In genomic region chr7:81933601-81934266, GRCm38 (mm10) we compare ENCODE assay signal across 8 mouse cellular contexts. TPM values are rescaled to one million over a fixed set of nuclear protein-coding genes. Genes with fewer than 3 reads are reported as not detected.
DNase-seq lines count a peak whose midpoint lies in the region; ATAC-seq and TF ChIP-seq lines count a peak whose summit lies in the region.

No protein-coding gene starts in this region.

- in situ Hi-C loops in ES-E14 (cut with MboI; ENCODE audit: low sequenced_read_pairs in 2 of 2, unreplicated experiment in 2 of 2): no loop called here

- no peak overlapping the region for H3K27ac ChIP-seq in ES-E14 (ENCODE audit: insufficient read depth, low read depth, low read length, poor library complexity, severe bottlenecking)
- H3K27ac ChIP-seq in forebrain, embryonic 15.5 days (replicated peaks): peak overlapping the region; percentile 99
- H3K27ac ChIP-seq in liver, postnatal 0 days (ENCODE audit: low read depth): no peak overlapping the region
- peak overlapping the region; percentile 86 for H3K27ac ChIP-seq in olfactory bulb, adult 2 months (ENCODE audit: insufficient read depth, low read depth, low read length)

- no peak; the same call in 1 of the 2 replicates for TF ChIP-seq POLR2A in olfactory bulb, adult 2 months (IDR thresholded peaks at IDR 0.05; ENCODE audit: insufficient read depth, low read depth, low read length)

- TF ChIP-seq CTCF in liver, postnatal 0 days (IDR thresholded peaks at IDR 0.05; ENCODE audit: low read depth): no peak
- TF ChIP-seq CTCF in olfactory bulb, adult 2 months (IDR thresholded peaks at IDR 0.05; ENCODE audit: insufficient read depth, low read depth, low read length): no peak

- TF ChIP-seq EP300 in liver, postnatal 0 days (IDR thresholded peaks at IDR 0.05; ENCODE audit: low read depth): no peak

- H3K4me1 ChIP-seq in ES-E14 (ENCODE audit: control insufficient read depth in 2 of 2, insufficient read depth in 2 of 2, low read length in 2 of 2, poor library complexity in 1 of 2): no peaks in the 10 kb centered on the region
- H3K4me1 ChIP-seq in forebrain, embryonic 15.5 days: peaks cover 37% of the 10 kb centered on the region
- 0 out of 2 replicates have a peak, but pooled peaks cover 3% of the 10 kb centered on the region for H3K4me1 ChIP-seq in liver, postnatal 0 days (ENCODE audit: insufficient read depth)
- peaks cover 8% of the 10 kb centered on the region; the same call in 1 of the 2 replicates for H3K4me1 ChIP-seq in olfactory bulb, adult 2 months (ENCODE audit: control insufficient read depth, insufficient read depth, low read length)

- H3K9ac ChIP-seq in ES-E14 (ENCODE audit: insufficient read depth, low read depth, low read length, poor library complexity, severe bottlenecking): peak overlapping the region; percentile 73
- H3K9ac ChIP-seq in forebrain, embryonic 15.5 days (replicated peaks): peak overlapping the region; percentile 87
- no peak overlapping the region; the same call in 1 of the 2 replicates for H3K9ac ChIP-seq in liver, postnatal 0 days (replicated peaks)

- peak overlapping the region; percentile 70 for H3K4me2 ChIP-seq in forebrain, embryonic 15.5 days (replicated peaks)
- H3K4me2 ChIP-seq in liver, postnatal 0 days (ENCODE audit: low read depth, low read length): peak overlapping the region; percentile 69

- WGBS in forebrain, embryonic 15.5 days: under 1% methylated on average over 85 of the region's 103 CpGs
- WGBS in liver, postnatal 0 days (ENCODE audit: insufficient replicate concordance): under 1% methylated on average over 78 of the region's 103 CpGs
- under 1% methylated on average over 100 of the region's 103 CpGs for WGBS in olfactory bulb, adult 2 months

- H3K4me3 ChIP-seq in ES-E14 (ENCODE audit: insufficient read depth in 1 of 2, low read depth in 1 of 2, low read length in 2 of 2, poor library complexity in 1 of 2, severe bottlenecking in 1 of 2): peak overlapping the region; percentile 75 to 76
- peak overlapping the region; percentile 63 for H3K4me3 ChIP-seq in forebrain, embryonic 15.5 days
- H3K4me3 ChIP-seq in liver, postnatal 0 days (ENCODE audit: low read depth, low read length): peak overlapping the region; percentile 55
- H3K4me3 ChIP-seq in olfactory bulb, adult 2 months (ENCODE audit: insufficient read depth, low read depth, low read length): peak overlapping the region; percentile 75

- DNase-seq in ES-E14 (ENCODE audit: low read depth, low spot score): no peak
- DNase-seq in cerebellum, adult 11 months: peak; percentile 56
- DNase-seq in heart, postnatal 14 days: peak; percentile 76 to 79
- peak; percentile 81 to 87 for DNase-seq in kidney, postnatal 4 days
- DNase-seq in liver, postnatal 0 days: peak; percentile 20
- peak; percentile 65 for DNase-seq in thymus, postnatal 25 days

- H3K36me3 ChIP-seq in ES-E14 (ENCODE audit: control insufficient read depth, insufficient read depth, low read length, poor library complexity, severe bottlenecking): no peaks in the 10 kb centered on the region
- no peaks in the 10 kb centered on the region for H3K36me3 ChIP-seq in forebrain, embryonic 15.5 days
- H3K36me3 ChIP-seq in liver, postnatal 0 days (replicated peaks; ENCODE audit: insufficient read depth, low read length): no peaks in the 10 kb centered on the region

- no peaks in the 10 kb centered on the region for H3K27me3 ChIP-seq in forebrain, embryonic 15.5 days
- H3K27me3 ChIP-seq in liver, postnatal 0 days (ENCODE audit: insufficient read depth, low read length): peaks cover 65% of the 10 kb centered on the region

- H3K9me3 ChIP-seq in ES-E14 (ENCODE audit: control insufficient read depth, insufficient read depth, low read depth, low read length): no peaks in the 10 kb centered on the region
- no peaks in the 10 kb centered on the region for H3K9me3 ChIP-seq in forebrain, embryonic 15.5 days
- no peaks in the 10 kb centered on the region for H3K9me3 ChIP-seq in liver, postnatal 0 days (ENCODE audit: low read length)

- peak; percentile 83 for ATAC-seq in forebrain, embryonic 15.5 days (replicated peaks)
- no peak; the same call in 1 of the 2 replicates for ATAC-seq in liver, postnatal 0 days

- intact Hi-C loops in heart, postnatal 14 days (cut with DNase I): loop anchor here (2.0 to 5.0 kb wide), 3 partner anchors 66 to 146 kb away; partner anchors contain the start of genes 3110040N11Rik and Btbd1

TF ChIP-seq in ES-E14, 5 proteins besides CTCF, POLR2A, EP300 and RAD21:
- no peak for TF ChIP-seq MAFK (IDR thresholded peaks at IDR 0.05; ENCODE audit: insufficient read depth, low read depth, low read length)
- no peak for TF ChIP-seq ZNF384 (IDR thresholded peaks at IDR 0.05; ENCODE audit: low read depth, low read length)
- no peak for TF ChIP-seq ZC3H11A (IDR thresholded peaks at IDR 0.05; ENCODE audit: borderline replicate concordance, low read depth, low read length)
- no peak for TF ChIP-seq CHD2 (IDR thresholded peaks at IDR 0.05; ENCODE audit: low read depth, low read length)
- TF ChIP-seq HCFC1 (IDR thresholded peaks at IDR 0.05; ENCODE audit: borderline replicate concordance, insufficient read depth, low read length): no peak

RNA-seq across cellular contexts. Expression of gene Hdgfl3, which starts 0.5 kb away (rescaled TPM):
- total RNA-seq in ES-E14 (2012; rRNA removed): 3.1 and 3.7 TPM in 2 replicates
- 56.7 and 60.7 TPM in 2 replicates for polyA plus RNA-seq in forebrain, embryonic 15.5 days (2015; fragmentation: Nextera tagmentation; extraction: Ambion mirVana)
- 1 to 10 TPM; 8.3 to 9.5 TPM for total RNA-seq in heart, postnatal 14 days (2021)
- polyA plus RNA-seq in liver, postnatal 0 days (2015; fragmentation: Nextera tagmentation; extraction: Ambion mirVana): 0.59 and 0.66 TPM in 2 replicates
- not detected in 2 replicates for polyA plus RNA-seq in olfactory bulb, adult 2 months (2012; ENCODE audit: insufficient read depth, insufficient read length, low replicate concordance, missing spikeins)

RNA-seq across cellular contexts. Expression of gene Bnc1, which starts 58.4 kb away (rescaled TPM):
- total RNA-seq in ES-E14 (2012; rRNA removed): 0.16 and 0.27 TPM in 2 replicates
- polyA plus RNA-seq in forebrain, embryonic 15.5 days (2015; fragmentation: Nextera tagmentation; extraction: Ambion mirVana): 0.04 and 0.05 TPM in 2 replicates
- total RNA-seq in heart, postnatal 14 days (2021): 1 to 10 TPM; 1.6 to 2.2 TPM
- 0.26 and 0.38 TPM in 2 replicates for polyA plus RNA-seq in liver, postnatal 0 days (2015; fragmentation: Nextera tagmentation; extraction: Ambion mirVana)
- polyA plus RNA-seq in olfactory bulb, adult 2 months (2012; ENCODE audit: insufficient read depth, insufficient read length, low replicate concordance, missing spikeins): not detected in 2 replicates

Comparison
In these comparisons a context has a peak if more than half of its experiments do, and no peak if none do; other contexts are left out.
1. H3K27ac ChIP-seq: peak in forebrain, embryonic 15.5 days (single experiment) and olfactory bulb, adult 2 months (single experiment); none in ES-E14 (single experiment) and liver, postnatal 0 days (single experiment).
2. RNA of gene Hdgfl3, which starts 0.5 kb away (polyA plus RNA-seq): 56.7 to 60.7 TPM in forebrain, embryonic 15.5 days and not detected in olfactory bulb, adult 2 months; 0.59 to 0.66 TPM in liver, postnatal 0 days; every median in the first group is over 10 times any median in the second.
3. Peak in every context shown above with its lines, with median percentiles within 50 percentile points of each other: H3K4me3 ChIP-seq.